Mouse (Mus musculus): ENCODE results near the gene Zc3h4. TPM values are rescaled to one million over a fixed set of nuclear protein-coding genes. Genes with fewer than 3 reads are reported as not detected.

Gene Zc3h4
- polyA plus RNA-seq, 1 experiment from 2014 or later = 20.0 TPM

GRCm38 (mm10) chr7:16402968-16403948 is 2.5 kb downstream of the Zc3h4 start:
- peak overlapping the region; percentile 80 for H3K4me3 ChIP-seq
- ATAC-seq (replicated peaks) = no peak
- peaks cover 41% of the 10 kb centered on the region for H3K4me1 ChIP-seq
- H3K27me3 ChIP-seq (replicated peaks) = no peaks in the 10 kb centered on the region
- peak overlapping the region; percentile 100 for H3K9ac ChIP-seq
- peak overlapping the region; percentile 57 for H3K4me2 ChIP-seq
- WGBS = 16% methylated on average over 21 of the region's 21 CpGs
- H3K9me3 ChIP-seq = no peaks in the 10 kb centered on the region
- no peaks in the 10 kb centered on the region for H3K36me3 ChIP-seq (replicated peaks)
- peak overlapping the region; percentile 100 for H3K27ac ChIP-seq

- H3K4me3 ChIP-seq = no peak overlapping the region
- peak overlapping the region; percentile 67; the same call in 1 of the 2 replicates for H3K27ac ChIP-seq
- H3K27me3 ChIP-seq (replicated peaks) = no peaks in the 10 kb centered on the region
- H3K4me1 ChIP-seq = peaks cover 33% of the 10 kb centered on the region
- H3K9ac ChIP-seq = peak overlapping the region; percentile 26; the same call in 1 of the 2 replicates
- no peaks in the 10 kb centered on the region for H3K36me3 ChIP-seq (replicated peaks)
- H3K4me2 ChIP-seq = peak overlapping the region; percentile 30
- WGBS = 75% methylated on average over 3 of the region's 3 CpGs
- no peak for ATAC-seq (replicated peaks)
- no peaks in the 10 kb centered on the region for H3K9me3 ChIP-seq
These were observed 3.8 kb downstream of the Zc3h4 start for GRCm38 (mm10) chr7:16404315-16405072.

GRCm38 (mm10) chr7:16405073-16405455 is 4.4 kb downstream of the Zc3h4 start:
- no peak overlapping the region for H3K4me3 ChIP-seq
- H3K9me3 ChIP-seq = no peaks in the 10 kb centered on the region
- peaks cover 33% of the 10 kb centered on the region for H3K4me1 ChIP-seq
- H3K36me3 ChIP-seq (replicated peaks) = no peaks in the 10 kb centered on the region
- 0 out of 2 replicates have a peak overlapping the region, but pooled peaks have one; percentile 30 for H3K4me2 ChIP-seq
- 72% methylated on average over 2 of the region's 2 CpGs for WGBS
- H3K27ac ChIP-seq = peak overlapping the region; percentile 67; the same call in 1 of the 2 replicates
- no peak for ATAC-seq (replicated peaks)
- no peaks in the 10 kb centered on the region for H3K27me3 ChIP-seq (replicated peaks)
- H3K9ac ChIP-seq = 0 out of 2 replicates have a peak overlapping the region, but pooled peaks have one; percentile 26

GRCm38 (mm10) chr7:16405516-16406351 is 5.0 kb downstream of the Zc3h4 start:
- peaks cover 33% of the 10 kb centered on the region for H3K4me1 ChIP-seq
- peak overlapping the region; percentile 16 for H3K4me2 ChIP-seq
- peak overlapping the region; percentile 67 for H3K27ac ChIP-seq
- H3K27me3 ChIP-seq (replicated peaks) = no peaks in the 10 kb centered on the region
- H3K9ac ChIP-seq = peak overlapping the region; percentile 12; the same call in 1 of the 2 replicates
- H3K4me3 ChIP-seq = no peak overlapping the region
- WGBS = 70% methylated on average over 11 of the region's 11 CpGs
- no peak for ATAC-seq (replicated peaks)
- H3K36me3 ChIP-seq (replicated peaks) = no peaks in the 10 kb centered on the region
- H3K9me3 ChIP-seq = no peaks in the 10 kb centered on the region

- no peak for ATAC-seq (replicated peaks)
- no peak overlapping the region for H3K4me3 ChIP-seq
- H3K4me2 ChIP-seq = no peak overlapping the region
- H3K4me1 ChIP-seq = peaks cover 37% of the 10 kb centered on the region
- H3K9ac ChIP-seq = no peak overlapping the region
- WGBS = 97% methylated on average over 3 of the region's 3 CpGs
- no peaks in the 10 kb centered on the region for H3K9me3 ChIP-seq
- H3K36me3 ChIP-seq (replicated peaks) = no peaks in the 10 kb centered on the region
- H3K27me3 ChIP-seq (replicated peaks) = no peaks in the 10 kb centered on the region
- H3K27ac ChIP-seq = no peak overlapping the region
These were observed 6.3 kb downstream of the Zc3h4 start for GRCm38 (mm10) chr7:16406978-16407377.

- Histone ChIP-seq H3K27ac (no peak overlapping the region), H3K36me3 (replicated peaks) (no peaks in the 10 kb centered on the region), H3K9me3 (no peaks in the 10 kb centered on the region), H3K4me2 (no peak overlapping the region), H3K9ac (no peak overlapping the region), H3K4me3 (no peak overlapping the region), H3K4me1 (peaks cover 25% of the 10 kb centered on the region), H3K27me3 (replicated peaks) (no peaks in the 10 kb centered on the region)
- WGBS = 94% methylated on average over 5 of the region's 5 CpGs
- no peak for ATAC-seq (replicated peaks)
These were observed 10.4 kb downstream of the Zc3h4 start for GRCm38 (mm10) chr7:16411100-16411499.

- WGBS = 80% methylated on average over 8 of the region's 8 CpGs
- H3K27ac ChIP-seq = peak overlapping the region; percentile 40
These were observed 11.6 kb downstream of the Zc3h4 start for GRCm38 (mm10) chr7:16412220-16412896.

GRCm38 (mm10) chr7:16412930-16413329 is 12.2 kb downstream of the Zc3h4 start:
- H3K4me2 ChIP-seq = no peak overlapping the region
- peak overlapping the region; percentile 40 for H3K27ac ChIP-seq
- no peaks in the 10 kb centered on the region for H3K27me3 ChIP-seq (replicated peaks)
- H3K9ac ChIP-seq = no peak overlapping the region
- H3K9me3 ChIP-seq = no peaks in the 10 kb centered on the region
- H3K36me3 ChIP-seq (replicated peaks) = peaks cover 14% of the 10 kb centered on the region
- H3K4me1 ChIP-seq = peaks cover 19% of the 10 kb centered on the region
- 17% methylated on average over 2 of the region's 2 CpGs for WGBS
- no peak overlapping the region for H3K4me3 ChIP-seq
- ATAC-seq (replicated peaks) = 0 out of 2 replicates have a peak, but pooled peaks have one; percentile 7

More at GRCm38 (mm10) chr7:16412220-16412896, 11.6 kb downstream of the Zc3h4 start:
- Histone ChIP-seq H3K4me2 (no peak overlapping the region), H3K36me3 (replicated peaks) (peaks cover 8% of the 10 kb centered on the region), H3K4me1 (peaks cover 21% of the 10 kb centered on the region), H3K9me3 (no peaks in the 10 kb centered on the region), H3K4me3 (no peak overlapping the region), H3K27me3 (replicated peaks) (no peaks in the 10 kb centered on the region), H3K9ac (no peak overlapping the region)
- ATAC-seq (replicated peaks) = no peak

GRCm38 (mm10) chr7:16415426-16415825 is 14.7 kb downstream of the Zc3h4 start:
- Histone ChIP-seq H3K9me3 (no peaks in the 10 kb centered on the region), H3K4me1 (peaks cover 19% of the 10 kb centered on the region), H3K4me3 (no peak overlapping the region), H3K27ac (no peak overlapping the region), H3K4me2 (no peak overlapping the region), H3K9ac (no peak overlapping the region), H3K36me3 (replicated peaks) (peaks cover 30% of the 10 kb centered on the region), H3K27me3 (replicated peaks) (no peaks in the 10 kb centered on the region)
- WGBS = 89% methylated on average over 3 of the region's 3 CpGs
- ATAC-seq (replicated peaks) = no peak

GRCm38 (mm10) chr7:16417141-16417771 is 16.5 kb downstream of the Zc3h4 start:
- Histone ChIP-seq H3K4me1 (peaks cover 13% of the 10 kb centered on the region), H3K27me3 (replicated peaks) (no peaks in the 10 kb centered on the region), H3K4me2 (no peak overlapping the region), H3K9me3 (no peaks in the 10 kb centered on the region), H3K36me3 (replicated peaks) (peaks cover 44% of the 10 kb centered on the region), H3K4me3 (no peak overlapping the region), H3K9ac (no peak overlapping the region), H3K27ac (no peak overlapping the region)
- 94% methylated on average over 10 of the region's 10 CpGs for WGBS
- ATAC-seq (replicated peaks) = no peak

- ATAC-seq (replicated peaks) = no peak
- no peaks in the 10 kb centered on the region for H3K27me3 ChIP-seq (replicated peaks)
- H3K4me2 ChIP-seq = no peak overlapping the region
- H3K9me3 ChIP-seq = no peaks in the 10 kb centered on the region
- no peak overlapping the region for H3K9ac ChIP-seq
- peaks cover 50% of the 10 kb centered on the region for H3K36me3 ChIP-seq (replicated peaks)
- WGBS = 88% methylated on average over 5 of the region's 5 CpGs
- no peak overlapping the region for H3K27ac ChIP-seq
- H3K4me3 ChIP-seq = no peak overlapping the region
- no peaks in the 10 kb centered on the region for H3K4me1 ChIP-seq
These were observed 18.0 kb downstream of the Zc3h4 start for GRCm38 (mm10) chr7:16418713-16419112.
